Mouse (Mus musculus) MEL-GATA-1-ER (cell line): Measurements from ENCODE around the gene Myo18b.

Experiments used
- DNase-seq: peaks from one replicate; pipeline ENCODE4 v3.0.0-alpha.2; 2012; ENCODE audit warnings: low read depth; ENCODE audit errors: extremely low read depth

Myo18b gene

DNA sequence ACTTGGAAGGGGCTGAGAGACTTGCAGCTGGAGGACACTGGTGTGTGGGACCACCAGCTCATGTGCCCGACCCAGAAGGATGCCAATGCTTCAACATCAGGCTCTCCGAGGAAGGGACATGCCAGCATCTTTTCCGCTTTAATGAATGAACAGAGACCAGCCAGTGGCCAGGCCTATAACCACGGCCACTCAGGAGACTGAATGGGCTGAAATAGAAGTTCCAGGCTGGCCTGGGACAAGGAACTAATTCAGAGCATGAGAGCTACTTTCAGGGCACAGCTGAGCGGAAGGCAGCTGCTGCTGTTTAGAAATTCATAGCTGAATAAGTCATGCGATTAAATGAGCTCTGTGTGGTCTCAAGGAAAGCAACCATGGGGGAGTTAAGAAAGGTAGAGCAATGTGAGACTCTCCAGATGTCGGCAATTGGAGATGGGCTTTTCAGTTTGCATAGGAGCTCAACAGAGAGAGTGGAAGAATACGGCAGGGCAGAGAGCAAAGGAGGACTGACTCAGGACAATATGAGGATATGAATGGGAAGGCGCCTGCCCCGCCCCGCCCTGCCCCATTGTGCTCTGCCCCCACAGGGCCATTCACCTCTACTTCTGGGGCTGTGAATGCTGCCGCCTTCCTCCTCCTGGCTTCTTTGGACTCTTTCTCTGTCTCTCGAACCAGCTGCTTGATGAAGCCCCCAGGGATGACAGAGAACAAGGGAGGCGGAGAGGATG lies 18.6 kb downstream of the Myo18b start:
- DNase-seq: no peak

- DNase-seq: no peak
Observed at GRCm38 (mm10) chr5:112876846-112877390, 19.2 kb downstream of the Myo18b start.

- no peak for DNase-seq
Observed at GRCm38 (mm10) chr5:112872999-112873398, 23.2 kb downstream of the Myo18b start.

- DNase-seq: no peak
Observed at GRCm38 (mm10) chr5:112870729-112871128, 25.4 kb downstream of the Myo18b start.

DNA sequence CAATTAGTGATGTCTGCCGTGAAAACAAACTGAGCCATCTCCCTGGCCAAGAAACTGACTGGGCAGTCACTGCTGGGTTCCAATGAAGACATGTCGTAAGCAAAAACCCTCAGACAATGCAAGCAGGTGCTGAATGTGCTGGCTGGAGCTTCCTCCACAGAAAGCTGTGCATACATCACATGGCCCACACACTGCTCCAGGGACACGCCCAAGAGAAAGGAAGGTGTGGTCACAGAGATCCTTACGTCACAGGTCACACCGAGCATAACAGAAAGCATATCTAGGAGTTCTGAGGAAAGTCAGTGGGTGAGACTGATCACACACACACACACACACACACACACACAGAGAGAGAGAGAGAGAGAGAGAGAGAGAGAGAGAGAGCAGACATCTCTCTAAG lies 27.5 kb downstream of the Myo18b start:
- no peak for DNase-seq

DNA sequence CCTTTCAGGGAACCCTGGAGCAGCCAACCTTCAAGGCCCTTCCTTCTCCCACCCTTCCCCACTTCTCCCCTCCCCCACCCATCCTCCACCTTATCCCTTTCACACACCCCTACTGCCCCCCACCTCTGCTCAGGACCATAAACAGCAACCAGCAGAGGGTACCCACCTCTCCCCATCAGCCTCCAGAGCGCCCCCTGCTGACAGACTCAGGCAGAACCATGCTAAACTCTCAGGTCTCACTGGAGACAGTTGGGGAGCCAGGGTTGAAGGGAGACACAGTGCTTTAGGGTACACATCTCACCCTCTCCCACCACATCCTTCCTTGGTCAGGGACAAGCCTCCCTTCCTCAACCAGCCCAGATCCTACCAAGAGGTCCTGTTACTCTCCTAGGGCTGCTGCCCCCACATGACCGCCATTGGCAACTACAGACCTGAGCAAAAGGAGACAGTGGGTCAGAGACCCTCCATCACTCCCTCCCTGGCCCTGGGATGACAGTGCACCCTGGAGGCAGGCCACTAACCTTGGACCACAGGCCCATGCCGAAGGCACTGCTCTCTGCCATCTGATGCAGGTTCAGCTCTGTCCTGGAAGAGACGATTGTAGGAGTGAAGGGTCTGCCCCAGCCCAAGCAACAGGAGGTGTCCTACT lies 31.3 kb downstream of the Myo18b start:
- no peak for DNase-seq

DNA sequence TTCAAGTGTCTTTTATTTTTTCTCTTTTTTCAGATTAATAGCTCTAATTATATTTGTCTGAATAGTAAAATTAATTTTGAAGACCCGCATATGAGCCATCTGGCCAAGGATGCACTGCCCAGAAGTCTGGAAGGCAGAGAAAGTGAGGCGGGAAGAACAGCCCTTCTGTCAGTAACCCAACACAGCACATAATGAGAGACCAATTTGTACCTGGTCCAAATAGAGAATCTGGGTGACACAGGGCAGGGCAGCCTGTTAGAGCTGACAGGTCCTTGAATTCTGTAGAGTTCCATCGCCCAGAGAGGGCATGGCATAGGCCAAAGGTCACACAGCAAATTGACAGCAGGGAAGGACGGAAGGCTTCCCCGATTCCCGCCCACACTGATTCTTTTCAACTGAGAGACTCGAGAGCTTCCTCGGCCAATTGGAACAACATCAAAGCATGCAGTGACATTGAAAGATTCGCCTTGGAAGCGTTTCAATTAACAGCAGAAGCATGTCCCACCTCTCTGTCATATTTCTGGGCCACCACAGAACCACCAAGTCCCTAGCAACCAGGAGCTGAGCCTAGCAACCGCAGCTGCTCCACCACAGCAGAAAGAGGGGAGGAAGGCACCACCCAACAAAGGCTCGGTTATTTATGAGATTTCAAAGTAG lies 36.7 kb downstream of the Myo18b start:
- no peak for DNase-seq

DNA sequence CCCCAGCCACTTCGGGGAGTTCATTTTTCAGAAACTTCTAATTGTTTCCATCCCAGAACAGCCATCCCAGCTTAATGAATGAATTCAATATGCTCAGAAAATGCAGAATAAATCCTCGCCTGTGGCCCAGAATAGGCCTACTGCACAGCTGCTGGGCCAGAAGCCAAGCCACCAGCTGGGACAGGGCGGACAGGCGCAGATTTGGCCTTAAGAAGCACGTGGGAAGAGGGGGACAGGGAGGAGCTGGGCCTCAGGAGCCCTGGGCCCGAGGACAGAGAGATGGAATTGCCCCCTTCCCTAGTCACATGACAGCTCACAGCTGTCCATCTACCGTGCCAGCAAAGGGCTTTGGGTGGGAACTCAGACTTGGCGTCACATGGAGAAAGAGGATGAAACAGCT lies 43.0 kb downstream of the Myo18b start:
- no peak for DNase-seq

DNA sequence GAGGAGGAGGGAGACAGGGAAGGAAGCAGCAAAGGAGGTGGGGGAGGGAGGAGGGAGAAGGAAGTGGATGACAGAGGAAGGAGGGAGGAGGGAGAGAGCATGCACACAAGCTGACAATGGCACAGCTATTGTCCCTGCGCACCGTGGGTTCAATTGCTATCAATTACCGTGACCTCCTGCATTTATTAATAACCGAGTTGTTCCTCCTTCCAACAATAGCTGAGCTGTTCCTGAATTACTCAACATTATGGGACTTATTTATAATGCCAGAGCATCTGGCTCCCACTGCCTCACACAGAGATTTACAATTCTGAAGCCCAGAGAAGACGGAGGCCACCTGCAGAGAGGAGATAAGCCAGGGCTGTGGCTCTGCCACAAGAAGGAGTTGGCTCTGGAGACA lies 44.8 kb downstream of the Myo18b start:
- DNase-seq: no peak

- no peak for DNase-seq
Observed at GRCm38 (mm10) chr5:112848586-112849280, 47.4 kb downstream of the Myo18b start.

- DNase-seq: no peak
Observed at GRCm38 (mm10) chr5:112847985-112848542, 48.1 kb downstream of the Myo18b start.

DNA sequence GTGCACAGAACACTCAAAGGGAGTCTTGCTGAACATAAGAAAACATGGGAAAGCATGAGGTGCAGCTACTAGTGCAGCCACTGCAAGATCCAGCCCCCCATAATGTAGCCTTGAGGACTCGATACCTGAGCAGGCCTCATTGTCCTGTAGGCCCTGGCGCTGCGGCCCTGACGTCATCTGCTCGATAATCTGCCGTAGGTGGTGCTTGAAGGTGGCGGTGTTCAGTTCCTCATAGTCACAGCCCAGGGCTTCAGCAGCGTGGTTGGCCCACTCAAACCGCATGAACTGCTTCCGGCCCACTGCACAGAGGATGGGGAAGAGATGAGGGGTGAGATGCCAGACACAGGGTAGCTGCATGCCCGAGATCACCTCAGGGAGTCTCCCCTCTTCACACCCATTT lies 50.0 kb downstream of the Myo18b start:
- DNase-seq: no peak

- DNase-seq: no peak
Observed at GRCm38 (mm10) chr5:112844460-112844859, 51.7 kb downstream of the Myo18b start.

DNA sequence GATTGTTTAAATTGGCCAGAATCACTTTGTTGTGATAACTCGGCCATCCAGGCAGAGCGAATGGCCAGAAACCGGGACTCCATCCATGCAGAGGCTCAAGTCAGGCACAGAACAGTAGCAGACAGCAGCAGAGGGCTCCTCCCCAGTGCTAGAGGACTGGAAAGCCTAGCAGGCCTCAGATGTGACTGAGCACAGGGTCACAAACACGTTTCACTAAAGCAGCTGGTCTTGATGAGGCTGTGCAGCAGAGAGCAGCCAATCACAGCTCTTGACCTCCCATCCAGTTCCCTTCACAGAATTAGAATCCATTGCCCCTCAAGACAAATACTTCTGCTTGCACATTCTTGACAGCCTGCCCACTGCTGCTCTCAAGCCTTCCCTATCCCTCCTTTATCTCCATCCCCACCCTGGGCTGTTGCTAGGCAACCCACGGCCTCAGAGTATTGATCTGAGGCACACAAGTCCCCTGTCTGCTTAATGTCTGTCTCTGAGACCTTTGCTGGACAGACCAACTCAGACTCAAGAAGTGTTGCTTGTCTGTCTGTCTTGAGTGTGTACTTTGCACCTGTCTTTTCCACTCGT lies 52.4 kb downstream of the Myo18b start:
- no peak for DNase-seq

DNA sequence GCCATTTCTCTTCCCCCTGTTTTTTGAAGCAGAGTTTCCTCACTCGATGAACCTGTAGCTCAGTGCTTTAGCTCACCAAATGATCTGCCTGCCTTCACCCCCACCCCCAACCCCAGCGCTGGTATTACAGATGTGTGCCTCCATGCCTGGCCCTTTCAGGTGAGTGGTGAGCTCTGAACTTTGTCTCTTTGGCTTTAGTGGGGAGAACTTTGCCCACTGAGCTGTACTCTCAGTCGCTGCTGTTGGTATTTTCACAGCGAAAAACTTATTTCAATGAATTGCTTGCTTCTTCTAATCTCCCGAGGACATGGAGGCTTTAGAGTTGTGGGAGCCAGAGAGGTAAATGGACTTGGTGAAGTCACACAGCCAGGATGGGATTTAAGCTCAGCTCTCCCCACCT lies 53.5 kb downstream of the Myo18b start:
- DNase-seq: no peak

GRCm38 (mm10) chr5:112841850-112842249 lies 54.3 kb downstream of the Myo18b start:
- no peak for DNase-seq

- no peak for DNase-seq
Observed at GRCm38 (mm10) chr5:112834896-112835295, 61.3 kb downstream of the Myo18b start.

GRCm38 (mm10) chr5:112833866-112834265 lies 62.3 kb downstream of the Myo18b start:
- DNase-seq: no peak

DNA sequence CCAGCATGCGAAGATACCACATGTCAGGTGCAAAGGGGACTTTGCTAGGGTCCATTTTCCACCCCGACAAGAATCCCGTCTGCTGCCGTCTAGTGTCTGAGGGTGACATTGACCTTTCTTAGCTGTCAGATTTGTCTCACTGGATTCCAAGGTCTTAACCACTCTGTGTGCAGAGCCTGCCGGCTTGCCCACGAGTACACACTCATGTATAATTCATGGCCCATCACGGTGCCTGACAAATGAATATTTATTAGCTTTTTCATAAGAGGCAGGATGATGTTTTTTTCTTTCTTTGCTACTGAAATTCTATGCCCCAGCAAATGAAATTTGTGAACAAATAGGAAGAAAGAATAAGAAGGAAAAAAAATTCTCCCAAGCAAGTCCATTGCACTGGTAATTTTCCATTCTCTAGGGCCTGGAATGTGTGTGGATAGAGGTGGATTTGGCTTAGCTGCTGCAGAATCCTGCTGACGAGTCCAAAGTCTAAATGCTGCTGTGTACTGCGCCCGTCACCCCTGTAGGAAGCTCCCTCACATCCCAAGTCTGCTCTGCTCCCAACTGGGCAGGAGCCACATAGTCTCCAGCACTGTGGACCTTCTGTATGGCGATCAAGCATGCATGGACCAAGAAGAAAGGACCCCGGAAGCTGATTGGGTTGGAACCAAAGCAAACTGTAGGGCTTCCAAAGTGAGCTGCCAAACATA lies 70.9 kb downstream of the Myo18b start:
- no peak for DNase-seq

DNA sequence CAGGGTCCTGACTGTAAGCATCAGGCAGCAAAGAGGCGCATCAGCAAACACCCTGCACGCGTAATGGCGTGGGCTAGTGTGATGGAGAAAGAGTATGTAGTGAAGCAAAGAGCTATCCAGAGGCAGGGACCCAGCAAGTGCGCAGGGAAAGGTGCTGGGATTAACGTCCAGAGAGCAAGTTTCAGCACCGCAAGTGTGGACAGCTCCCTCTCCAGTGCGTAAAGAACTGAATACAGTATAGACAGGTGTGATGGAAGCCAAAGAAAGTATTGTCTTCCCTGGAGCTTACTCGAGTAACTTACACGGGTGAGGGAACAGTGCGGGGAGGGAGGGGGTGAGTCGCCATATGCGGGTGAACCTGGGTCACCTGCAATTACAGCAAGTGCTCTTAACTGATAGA lies 71.8 kb downstream of the Myo18b start:
- DNase-seq: no peak
